Mouse (Mus musculus) kidney, postnatal 14 days (tissue): ENCODE results near the gene Ranbp9.

ENCODE experiments used
- DNase-seq: peaks from one replicate; pipeline ENCODE4 v3.0.0; 2022; ENCODE audit warnings: mixed read lengths

Ranbp9 gene

GRCm38 (mm10) chr13:43360534-43360933 lies 120.5 kb downstream of the Ranbp9 start:
- no peak for DNase-seq

GRCm38 (mm10) chr13:43356346-43357125 lies 124.5 kb downstream of the Ranbp9 start:
- DNase-seq: no peak

GRCm38 (mm10) chr13:43354362-43354761 lies 126.7 kb downstream of the Ranbp9 start:
- DNase-seq: no peak

GRCm38 (mm10) chr13:43353356-43353755 lies 127.7 kb downstream of the Ranbp9 start:
- no peak for DNase-seq
